Mouse (Mus musculus): ENCODE measurements at regions not wholly inside any gene's neighbourhood (a gene's known extent, or its start where the extent isn't known, plus 50 kb on each side); places are given as distances from the start of the nearest gene placed in this dataset.

DNA sequence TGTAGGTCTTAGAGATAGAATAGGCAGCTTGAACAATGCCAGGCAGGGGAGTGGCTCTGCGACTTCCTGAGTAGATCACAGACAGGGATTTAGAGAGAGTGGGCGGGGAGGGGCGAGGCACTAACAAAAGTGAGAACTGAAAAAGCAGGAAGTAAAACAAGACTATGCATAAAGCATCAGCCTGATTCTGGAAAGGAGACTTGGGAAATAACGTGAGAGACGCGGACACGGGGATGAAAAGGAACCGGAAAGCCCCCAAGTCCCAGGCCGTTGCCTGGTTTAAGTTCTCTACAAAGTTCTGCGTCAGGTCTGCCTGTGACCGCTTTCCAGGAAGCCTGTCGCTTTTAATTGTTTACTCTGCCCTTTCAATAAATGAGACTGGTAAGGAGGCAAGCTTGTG lies 86.3 kb downstream of the D16Ertd472e start:
- peak; percentile 42 to 63 for DNase-seq (ENCODE audit: low spot score in 2 of 2)

DNA sequence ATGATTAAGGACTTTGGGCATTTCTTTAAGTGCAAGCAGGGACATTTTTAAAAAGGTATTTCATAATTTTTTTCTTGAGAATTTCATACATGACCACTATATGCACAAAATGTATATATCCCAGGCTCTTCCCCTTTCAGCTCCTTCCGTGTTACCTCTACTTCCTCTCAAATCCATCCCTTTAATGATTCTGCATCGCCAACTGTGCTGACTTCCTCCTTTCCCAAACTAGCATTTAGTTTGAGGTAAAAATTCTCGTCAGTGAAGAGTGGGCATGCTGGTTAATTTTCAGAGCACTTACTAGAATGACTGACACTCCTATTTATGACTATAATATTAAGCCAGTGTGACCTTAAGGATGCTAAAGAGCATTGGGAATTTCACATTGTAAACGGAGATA lies 86.9 kb downstream of the D16Ertd472e start:
- no peak for DNase-seq (ENCODE audit: low spot score in 2 of 2)

DNA sequence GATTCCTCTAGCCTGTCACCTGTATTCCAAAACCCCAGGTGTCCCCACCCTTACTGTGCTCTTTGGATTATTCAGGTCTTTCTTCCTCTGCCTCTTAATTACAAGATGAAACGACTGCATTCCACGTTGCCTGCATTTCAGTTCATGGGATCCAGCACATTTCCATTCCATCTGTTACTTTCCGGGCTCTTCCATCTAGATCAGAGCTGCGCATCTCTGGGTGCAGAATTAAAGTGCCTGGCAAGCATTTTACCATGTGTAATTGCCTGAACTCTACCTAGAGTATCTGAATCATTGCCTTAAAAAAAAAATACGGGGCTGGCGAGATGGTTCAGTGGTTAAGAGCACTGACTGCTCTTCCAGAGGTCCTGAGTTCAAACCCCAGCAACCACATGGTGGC lies 90.0 kb downstream of the D16Ertd472e start:
- no peak for DNase-seq (ENCODE audit: low spot score in 2 of 2)

DNA sequence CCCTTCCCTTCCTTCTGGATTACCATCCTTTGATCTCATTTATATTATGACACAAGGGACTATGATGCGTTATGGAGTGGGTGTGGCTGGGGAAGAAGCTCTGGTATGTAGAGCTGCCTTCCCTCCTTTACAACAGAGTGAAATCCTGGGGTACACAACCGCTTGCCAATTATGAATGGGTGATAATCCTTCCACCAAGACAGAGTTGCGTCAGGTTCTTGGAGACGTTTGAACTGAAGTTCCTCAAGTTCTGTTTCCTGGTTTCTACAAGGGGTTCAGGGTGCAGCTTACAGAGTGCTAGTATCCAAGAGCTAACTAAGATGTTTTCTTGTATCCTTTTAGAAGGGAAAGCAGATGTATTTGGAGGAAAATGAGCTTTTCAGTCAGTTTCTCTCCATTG lies 92.2 kb downstream of the D16Ertd472e start:
- DNase-seq (ENCODE audit: low spot score in 2 of 2): no peak

DNA sequence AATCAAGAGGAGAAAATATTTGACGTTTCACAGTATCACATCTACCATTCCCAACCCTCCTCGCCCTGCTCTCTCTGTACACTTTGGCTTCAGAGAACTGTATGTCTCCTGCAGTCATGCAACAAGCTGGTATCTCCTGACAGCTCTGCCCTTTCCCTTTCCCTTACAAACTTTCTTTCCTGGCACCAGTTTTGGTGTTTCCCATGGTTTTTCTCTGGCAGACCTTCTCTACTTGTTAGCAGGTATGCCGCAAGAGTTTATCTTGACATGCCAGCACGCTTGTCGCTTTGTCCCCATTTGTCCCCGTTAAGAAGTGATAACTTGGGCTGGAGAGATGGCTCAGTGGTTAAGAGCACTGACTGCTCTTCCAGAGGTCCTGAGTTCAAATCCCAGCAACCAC lies 94.9 kb downstream of the D16Ertd472e start:
- DNase-seq (ENCODE audit: low spot score in 2 of 2): no peak

DNA sequence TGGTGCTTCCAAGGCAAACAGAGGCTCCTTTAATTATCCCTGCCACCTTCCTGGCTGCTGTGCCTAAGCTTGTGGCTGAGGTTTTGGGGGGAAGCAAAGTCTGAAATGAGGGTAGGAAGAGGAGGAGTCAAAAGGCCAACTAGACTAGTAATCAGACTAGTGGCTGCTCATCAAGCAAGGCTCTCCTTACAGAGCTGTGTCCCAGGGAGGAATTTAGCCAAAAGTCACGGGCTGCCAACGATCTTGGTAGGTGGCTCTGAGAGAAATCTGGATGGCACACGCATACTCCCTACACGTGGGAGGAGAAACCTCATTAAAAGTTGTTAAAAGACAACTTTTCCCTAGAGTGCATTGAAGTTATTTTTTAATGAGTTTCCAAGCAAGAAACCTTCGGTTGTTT lies 95.4 kb downstream of the D16Ertd472e start:
- DNase-seq (ENCODE audit: low spot score in 2 of 2): no peak

DNA sequence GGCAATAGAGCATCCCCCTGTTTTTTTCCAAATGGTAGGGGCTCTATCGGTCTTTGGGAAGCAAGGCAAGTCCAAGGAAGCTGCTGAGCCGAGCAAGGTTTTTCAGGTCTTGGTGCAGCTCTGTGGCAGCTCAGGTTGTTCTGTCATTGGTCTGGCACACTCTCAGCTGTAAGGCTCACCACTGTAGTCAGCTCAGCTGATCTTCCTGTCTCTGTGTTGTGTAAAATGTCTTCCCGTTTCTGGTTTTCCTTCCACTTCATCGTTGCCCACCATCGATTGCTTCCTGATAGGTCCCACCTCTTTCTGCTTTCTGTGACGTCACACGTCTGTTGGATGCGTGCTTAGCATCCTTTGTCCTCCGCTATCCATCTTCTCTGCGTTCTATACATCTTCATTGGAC lies 96.2 kb downstream of the D16Ertd472e start:
- DNase-seq (ENCODE audit: low spot score in 2 of 2): no peak

DNA sequence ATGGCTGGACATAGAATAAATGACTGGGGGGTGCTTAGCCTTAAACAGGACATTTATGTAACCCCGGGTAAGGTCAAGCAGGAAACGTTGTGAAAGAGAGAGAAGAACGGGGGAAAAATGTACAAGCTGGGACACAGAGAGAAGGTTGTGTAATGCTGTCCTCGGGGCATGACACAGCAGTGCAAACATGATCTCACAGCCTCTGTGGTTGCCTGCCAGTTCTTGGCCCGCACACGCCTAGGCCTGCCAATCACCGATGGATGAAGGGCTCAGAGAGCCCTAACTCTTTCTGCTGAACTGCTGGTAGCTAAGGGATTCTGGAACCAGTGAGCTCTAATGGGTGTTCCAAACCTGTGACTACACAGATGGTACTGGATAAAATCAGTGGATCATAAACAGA lies 96.5 kb upstream of the Btg3 start:
- no peak for DNase-seq (ENCODE audit: low spot score in 2 of 2)

DNA sequence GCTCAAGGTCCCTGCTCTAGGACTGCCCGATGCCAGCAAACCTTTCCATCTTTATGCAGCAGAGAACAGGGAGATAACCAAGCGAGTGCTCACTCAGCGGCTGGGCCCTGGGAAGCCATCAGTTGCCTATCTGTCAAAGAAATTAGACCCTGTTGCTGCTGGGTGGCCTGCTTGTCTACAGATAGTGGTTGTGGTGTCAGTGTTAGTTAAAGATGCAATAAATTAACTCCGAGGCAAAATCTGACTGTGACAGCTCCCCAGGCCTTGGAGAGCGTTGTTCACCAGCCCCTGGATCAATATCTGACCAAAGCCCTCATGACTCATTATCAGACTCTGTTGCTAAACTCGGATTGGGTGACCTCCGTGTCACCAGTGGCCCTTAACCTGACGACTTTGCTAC lies 83.0 kb upstream of the Btg3 start:
- no peak for DNase-seq (ENCODE audit: low spot score in 2 of 2)

DNA sequence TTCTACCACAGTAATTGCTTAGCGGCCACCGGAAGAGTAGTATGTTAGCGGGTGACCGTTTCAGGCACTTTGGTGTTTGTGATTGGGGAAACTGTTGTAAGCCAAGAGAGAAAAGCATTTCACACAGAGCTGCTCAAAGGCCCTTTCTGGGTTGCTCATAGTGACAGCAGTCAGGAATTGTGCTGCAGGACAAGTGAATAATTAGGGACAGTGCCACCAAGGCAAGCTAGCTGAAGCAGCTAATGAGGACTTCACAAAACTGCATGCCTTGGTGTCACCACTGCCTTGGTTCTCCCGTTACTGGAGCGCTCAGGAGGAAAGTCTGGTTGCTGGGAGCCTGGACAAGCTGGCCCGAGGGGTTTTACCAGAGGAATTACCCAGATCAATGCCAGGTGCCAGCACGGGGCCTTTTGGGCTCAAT lies 80.7 kb upstream of the Btg3 start:
- DNase-seq (ENCODE audit: low spot score in 2 of 2): peak in 1 of 2 experiments; percentile 44

DNA sequence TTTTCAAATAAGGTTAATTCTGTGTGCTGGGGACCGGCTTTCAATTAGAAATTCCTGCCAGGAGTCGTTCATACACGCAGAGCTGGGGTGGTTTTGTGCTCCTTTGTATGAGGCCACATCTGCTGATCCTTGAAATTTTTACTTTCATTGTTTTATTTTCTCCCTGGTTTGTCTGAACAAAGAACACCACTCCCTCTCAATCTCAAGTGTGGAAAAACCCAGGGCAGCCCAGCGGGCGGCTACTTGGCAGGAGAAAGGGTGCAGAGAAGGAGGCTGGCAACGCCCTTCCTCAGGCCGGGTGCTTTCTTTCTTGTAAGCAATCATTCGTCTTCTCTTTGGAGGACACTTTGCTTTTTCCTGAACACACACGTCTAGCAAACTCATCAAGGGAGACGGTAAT lies 79.4 kb upstream of the Btg3 start:
- peak in 1 of 2 experiments; percentile 18 for DNase-seq (ENCODE audit: low spot score in 2 of 2)

DNA sequence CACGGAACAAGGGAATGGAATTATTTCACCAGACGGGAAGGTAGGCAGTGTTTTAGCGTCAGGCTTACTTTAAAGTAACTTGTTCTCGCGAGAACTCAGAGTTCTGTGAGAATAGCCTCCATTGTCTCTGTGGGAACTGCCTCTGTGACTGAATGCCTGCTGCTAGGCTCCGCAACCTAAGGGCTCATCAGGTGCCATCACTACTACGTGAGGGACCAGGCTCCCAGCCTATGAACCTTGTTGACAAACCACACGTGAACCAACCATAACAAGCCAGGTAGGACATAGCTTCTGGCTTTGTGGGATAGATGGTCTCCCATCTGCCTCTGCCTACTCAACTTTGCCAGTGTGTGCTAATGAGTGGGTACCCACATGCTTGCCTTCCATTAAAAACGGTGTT lies 77.5 kb upstream of the Btg3 start:
- DNase-seq (ENCODE audit: low spot score in 2 of 2): peak in 1 of 2 experiments; percentile 52

DNA sequence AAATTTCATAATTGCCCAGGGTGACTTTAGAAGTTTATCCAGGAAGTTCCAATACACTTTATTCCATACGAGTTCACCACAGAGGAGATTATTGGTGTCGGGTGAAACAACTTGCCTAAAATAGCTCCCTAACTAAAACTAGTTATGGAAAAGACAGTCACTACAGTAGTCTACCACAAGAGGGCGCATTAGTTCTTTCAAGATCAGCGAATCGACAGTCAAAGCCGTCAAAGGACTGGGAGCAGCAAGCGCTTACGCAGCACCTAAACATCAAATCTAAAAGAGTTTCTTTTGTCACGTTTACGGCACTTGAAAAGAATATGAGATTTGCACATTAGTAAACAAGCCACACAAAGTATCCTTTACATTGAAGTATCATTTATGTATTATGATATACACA lies 75.3 kb upstream of the Btg3 start:
- DNase-seq (ENCODE audit: low spot score in 2 of 2): peak in 1 of 2 experiments; percentile 57

DNA sequence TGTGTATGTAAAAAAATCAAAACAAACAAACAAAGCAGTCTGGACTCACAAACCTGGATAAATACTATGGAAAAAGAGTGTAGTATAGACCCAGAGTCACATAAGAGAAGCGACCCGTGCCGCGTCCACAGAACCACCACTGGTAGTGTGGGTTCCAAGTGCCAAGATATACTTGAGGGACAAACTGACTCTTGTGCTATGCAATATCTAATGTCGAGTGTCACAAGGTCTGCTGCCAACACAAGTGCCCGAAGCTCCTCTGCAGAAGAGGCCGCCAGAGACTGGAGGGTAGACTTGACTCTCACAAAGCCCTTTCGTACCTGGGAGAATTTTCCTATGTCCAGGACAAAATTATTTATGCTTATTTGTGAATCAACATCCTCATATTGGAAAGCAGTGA lies 74.8 kb upstream of the Btg3 start:
- DNase-seq (ENCODE audit: low spot score in 2 of 2): peak in 1 of 2 experiments; percentile 17

DNA sequence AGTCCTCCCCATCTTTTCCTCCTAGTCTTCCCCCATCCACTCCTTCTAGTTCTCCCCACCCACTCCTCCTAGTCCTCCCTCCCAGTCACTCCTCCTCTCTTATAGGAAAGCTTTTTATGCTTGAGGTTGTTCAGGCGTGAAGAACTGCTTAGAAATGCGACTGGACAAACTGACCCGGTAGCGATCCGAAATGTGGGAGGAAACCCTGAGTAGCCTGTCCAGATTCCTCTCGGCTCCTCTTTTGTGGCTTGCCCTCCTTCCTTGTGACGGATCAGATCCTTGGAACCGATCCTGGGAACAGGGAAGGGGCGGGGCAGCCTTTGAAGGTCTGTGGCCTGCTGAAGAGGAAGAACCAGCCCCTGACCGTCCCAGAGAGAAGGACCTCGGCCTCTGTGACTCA lies 74.3 kb upstream of the Btg3 start:
- DNase-seq (ENCODE audit: low spot score in 2 of 2): no peak

DNA sequence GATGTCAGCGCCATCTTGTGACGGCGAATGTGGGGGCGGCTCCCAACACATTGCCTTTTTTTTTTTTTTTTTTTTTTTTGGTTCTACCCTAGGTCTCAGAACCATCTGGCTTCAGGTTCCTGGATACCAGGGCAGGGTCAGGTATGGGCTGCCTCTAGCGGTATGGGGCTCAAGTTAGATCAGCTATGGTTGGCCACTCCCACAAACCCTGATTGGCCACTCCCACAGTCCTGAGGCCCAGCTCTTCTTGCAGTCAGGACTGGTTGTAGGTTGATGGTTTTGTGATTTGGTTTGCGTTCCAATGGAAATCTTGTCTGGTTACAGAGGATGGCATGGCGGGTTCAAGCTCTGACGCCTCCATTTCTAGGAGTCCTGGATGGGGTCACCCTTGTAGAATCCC lies 72.2 kb upstream of the Btg3 start:
- no peak for DNase-seq (ENCODE audit: low spot score in 2 of 2)

DNA sequence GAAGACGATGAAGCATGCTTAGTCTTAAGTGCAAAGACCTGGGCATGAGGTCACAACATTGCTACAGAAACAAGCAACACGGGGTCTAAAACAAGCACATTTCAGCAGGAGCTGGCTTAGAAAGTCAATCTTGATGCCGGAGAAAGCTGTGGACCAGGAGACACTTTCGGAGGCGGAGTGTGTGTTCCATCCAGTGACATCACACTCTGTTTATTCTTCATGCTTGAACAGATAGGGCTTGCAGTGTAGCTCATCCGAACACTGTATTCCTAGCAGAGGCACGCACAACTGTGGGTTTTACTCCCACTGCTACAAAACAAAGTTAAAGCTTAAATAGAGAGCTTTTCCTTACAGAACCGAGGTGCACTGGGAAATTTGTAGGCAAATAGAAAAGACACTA lies 66.3 kb upstream of the Btg3 start:
- peak in 1 of 2 experiments; percentile 33 for DNase-seq (ENCODE audit: low spot score in 2 of 2)

DNA sequence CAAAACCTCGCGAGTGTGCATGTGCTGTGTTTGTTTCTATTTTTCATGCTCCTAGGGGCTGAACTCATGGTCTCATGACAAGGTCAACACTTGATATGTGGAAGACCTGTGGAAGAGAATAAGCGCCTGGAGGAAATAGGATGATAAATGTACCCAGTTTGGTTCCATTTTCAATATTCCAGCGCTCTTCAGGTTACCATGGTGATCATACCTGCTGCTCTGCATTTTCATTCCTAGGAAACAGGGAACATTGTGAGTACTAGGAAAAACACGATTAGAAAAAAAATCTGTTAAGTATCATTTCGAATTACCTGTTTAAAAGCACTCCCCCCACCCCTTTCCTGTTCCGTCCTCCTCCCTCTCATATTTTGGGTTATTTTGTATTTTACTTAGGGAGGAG lies 65.8 kb upstream of the Btg3 start:
- no peak for DNase-seq (ENCODE audit: low spot score in 2 of 2)

DNA sequence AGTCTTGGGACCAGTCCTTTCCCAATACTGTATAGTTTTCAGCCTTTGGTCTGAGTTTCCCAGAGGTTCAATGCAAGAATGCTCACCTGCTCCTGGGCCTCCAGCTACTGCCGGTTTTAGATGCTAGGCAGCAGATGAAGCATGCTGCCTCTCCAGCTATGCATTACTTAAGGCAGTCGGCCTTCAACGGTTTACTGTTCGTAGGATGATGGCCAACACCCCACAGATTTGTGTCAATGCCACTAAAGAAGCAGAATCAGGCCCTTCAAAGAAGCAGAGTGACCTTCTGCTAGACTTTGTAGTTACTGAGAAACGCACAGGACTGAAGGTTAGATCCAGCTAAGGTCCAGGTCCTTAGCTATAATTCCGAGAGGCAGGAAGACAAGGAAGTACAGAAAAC lies 65.0 kb upstream of the Btg3 start:
- DNase-seq (ENCODE audit: low spot score in 2 of 2): peak in 1 of 2 experiments; percentile 39

DNA sequence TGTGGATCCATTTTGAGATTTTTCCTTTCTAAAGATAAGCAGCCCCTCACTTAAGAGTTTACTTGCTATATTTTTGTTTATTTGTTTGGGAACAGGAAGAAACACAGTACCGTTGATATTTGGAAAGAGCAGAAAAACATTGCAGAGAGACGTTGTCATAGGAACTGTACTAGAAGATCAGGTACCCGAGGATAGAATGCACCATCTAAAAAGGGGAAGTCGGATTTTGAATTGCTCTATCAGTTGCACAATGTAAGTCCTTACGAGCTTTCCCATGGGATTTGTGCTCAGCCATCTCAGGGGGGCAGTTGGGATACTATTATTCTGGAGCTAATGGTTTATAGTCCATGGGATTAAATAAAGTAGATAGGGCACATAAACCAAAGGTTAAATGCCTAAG lies 58.7 kb upstream of the Btg3 start:
- peak in 1 of 2 experiments; percentile 7 for DNase-seq (ENCODE audit: low spot score in 2 of 2)

DNA sequence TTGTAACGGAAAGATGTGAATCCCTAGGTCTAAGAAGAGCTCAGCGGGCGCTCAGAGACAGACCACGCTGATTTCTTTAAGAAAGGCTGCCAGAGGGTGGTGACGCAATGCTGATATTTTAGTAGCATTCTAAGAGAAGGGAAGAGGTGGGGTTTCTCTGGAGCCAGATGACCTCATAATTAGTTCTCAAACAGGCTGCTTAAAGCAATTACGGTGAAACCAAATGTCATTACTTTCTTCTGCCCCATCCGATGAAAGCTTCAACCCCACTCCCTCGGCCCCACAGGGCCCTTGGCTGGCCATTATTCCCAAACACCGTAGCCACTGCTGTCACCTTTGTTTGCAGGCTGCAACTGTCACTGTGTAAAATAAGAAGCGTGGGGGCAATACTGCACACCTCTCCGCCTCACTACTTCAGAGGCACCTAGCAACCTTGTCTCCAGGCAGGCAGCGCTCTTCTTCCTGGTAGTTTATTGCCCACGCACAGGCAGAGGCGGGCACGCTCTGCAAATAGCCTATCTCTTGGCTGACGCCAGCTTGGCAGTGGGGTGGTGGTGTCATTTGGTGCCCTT lies 50.6 kb upstream of the Btg3 start:
- peak in 1 of 2 experiments; percentile 50 for DNase-seq (ENCODE audit: low spot score in 2 of 2)

Data from spleen, postnatal 4 days (tissue).